Mouse (Mus musculus): ENCODE results near the gene Slc38a2. TPM values are rescaled to one million over a fixed set of nuclear protein-coding genes. Genes with fewer than 3 reads are reported as not detected.

Gene Slc38a2
- total RNA-seq, 4 experiments from 2014 or later = 132 to 148 (median 137) TPM

- DNase-seq = no peak
Observed at GRCm38 (mm10) chr15:96695455-96696421, 3.8 kb downstream of the Slc38a2 start.

GRCm38 (mm10) chr15:96694988-96695387, 4.5 kb downstream of the Slc38a2 start:
- DNase-seq = no peak

DNA sequence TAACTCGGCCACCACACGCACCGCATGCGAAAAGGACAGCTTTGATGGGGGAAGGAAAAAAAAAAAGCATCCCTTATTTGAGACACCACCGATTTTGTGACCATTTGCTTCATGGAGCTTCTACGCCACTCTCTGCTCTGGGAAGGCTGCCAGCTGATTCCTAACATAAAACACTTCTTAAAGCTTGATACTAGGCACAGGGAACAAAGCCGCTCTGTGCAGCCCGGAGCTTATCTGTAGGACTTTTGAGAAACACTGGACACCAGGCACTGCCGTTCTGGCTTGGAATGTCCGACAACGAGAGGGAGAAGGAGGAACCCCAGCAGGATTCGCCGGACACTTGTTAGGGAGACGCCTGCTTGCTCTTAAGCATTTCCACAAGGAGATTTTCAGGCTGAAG, 5.8 kb downstream of the Slc38a2 start:
- DNase-seq = no peak

- DNase-seq = no peak
Observed at GRCm38 (mm10) chr15:96692401-96692800, 7.1 kb downstream of the Slc38a2 start.

- no peak for DNase-seq
Observed at GRCm38 (mm10) chr15:96691381-96691780, 8.1 kb downstream of the Slc38a2 start.

DNA sequence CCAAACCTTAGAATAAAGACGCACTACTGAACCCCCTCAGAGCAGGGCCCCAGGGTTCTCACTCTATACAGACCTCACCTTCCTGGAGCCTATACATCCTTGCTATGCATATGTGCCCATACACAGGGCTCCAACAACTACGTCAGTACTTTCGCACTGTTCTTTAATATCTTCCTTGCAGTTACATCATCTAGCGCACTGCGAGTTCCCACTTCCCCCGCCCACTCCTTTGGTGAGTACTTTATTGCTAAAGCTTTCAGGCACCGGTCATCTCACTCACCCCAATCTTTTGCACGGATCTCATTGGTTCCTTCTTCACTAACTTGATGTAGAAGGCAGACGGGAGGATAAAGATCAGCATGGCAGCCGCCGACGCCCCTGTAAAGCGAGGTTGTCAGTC, 8.7 kb downstream of the Slc38a2 start:
- DNase-seq = no peak

DNA sequence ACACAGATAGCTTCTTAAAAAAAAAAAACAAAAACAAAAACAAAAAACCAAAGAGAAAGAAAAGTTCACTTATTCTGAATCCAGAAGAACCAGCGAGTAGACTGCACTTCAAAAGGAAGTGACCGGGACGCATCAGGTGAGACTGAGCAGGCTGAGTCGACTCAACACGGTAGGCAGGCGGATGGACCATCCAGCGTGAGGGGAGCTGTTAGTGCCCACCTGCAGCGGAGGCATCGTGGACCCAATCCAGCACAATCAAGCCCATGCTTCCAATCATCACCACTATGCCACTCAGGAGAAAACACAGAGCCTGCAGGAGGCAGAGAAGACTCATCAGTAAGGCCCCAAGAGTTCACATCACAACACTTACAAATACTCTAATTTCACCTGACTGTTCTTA, 9.6 kb downstream of the Slc38a2 start:
- DNase-seq = no peak

DNA sequence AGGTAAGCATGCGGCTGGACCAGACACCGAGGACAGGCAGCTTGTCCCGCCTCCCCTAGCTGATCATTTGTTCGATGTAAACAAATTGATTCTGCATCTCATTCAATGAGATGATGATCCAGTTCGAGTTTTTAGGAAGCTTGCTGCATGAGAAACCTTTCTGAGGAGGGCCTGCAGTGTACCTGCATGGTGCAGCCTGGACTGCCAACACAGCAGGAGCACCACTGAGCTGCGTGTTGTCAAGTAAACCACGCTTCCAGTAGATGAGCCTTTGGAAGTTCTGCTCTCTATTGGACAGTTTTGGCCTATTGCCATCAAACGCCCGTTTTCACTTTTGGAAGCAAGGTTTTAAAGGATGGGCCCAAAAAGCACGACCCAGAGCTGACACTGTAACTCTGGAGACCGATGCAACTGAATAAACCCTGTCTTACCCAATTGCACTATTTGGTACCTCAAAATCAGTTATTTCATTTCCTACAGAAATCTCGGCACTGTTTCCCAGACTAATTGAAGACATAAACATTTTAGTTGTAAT, 10.7 kb downstream of the Slc38a2 start:
- no peak for DNase-seq

GRCm38 (mm10) chr15:96688036-96688435, 11.5 kb downstream of the Slc38a2 start:
- no peak for DNase-seq

- DNase-seq = no peak
Observed at GRCm38 (mm10) chr15:96687366-96687765, 12.2 kb downstream of the Slc38a2 start.

DNA sequence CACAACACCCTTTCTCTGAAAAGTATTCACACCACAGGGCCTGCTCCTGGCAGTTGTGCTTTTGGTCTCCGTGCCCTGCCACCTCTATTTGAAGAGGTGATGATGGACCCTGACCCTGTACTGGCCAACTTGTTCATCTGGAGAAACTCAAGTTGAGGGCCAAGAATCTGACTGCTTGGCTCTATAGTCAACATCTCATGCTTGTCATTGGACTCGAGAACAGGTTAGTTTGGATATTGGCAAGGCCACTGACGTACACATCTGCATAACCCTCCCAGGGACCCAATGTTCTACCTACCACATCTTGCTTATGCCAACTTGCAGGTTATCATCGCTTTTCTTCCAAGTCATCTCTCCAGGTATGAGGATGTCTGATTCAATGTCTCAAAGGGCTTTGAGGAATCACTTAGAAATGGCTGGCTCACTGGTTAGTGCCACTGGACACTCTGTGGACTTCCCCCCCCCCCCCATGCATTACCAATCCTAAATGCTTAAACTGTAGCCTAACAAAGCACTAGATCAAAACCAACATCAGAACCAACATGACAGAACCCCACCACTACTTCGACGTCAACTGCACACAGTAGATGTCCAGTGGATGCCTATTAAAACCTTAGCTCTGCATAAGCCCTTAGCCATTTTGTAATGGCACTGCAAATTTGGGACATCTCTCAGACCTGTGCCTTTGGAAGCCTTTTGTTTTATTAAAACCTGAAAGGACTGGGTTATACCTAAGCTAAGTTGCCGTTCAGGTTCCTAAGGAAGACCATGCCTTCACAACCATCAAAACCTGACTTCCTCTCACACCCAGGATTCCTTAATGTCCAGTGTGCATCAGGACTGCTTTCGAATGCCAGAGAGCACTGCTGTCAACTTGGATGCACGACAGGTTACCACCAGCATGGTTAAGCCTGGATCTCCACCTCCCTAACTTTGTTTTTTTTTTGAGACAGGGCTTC, 13.1 kb downstream of the Slc38a2 start:
- no peak for DNase-seq

DNA sequence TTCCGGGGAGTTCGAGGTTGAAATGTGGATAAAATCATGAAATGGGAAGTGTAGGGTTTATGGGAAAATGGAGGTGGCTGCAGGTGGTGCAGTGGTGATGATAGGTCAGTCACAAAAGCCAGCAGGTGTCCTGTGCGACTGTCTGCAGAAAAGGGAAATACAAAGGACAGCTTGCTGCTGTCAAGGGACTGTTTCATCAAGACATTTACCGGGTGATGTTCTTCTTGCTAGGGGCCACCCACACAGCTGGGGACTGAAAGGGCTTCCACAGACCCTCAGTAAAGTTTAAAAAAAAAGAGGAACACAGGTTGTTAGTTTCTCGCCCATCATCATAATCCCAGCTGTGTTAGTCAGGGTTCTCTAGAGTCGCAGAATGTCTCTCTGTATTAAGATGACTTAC, 14.3 kb downstream of the Slc38a2 start:
- no peak for DNase-seq

GRCm38 (mm10) chr15:96684132-96684830, 15.2 kb downstream of the Slc38a2 start:
- DNase-seq = no peak

GRCm38 (mm10) chr15:96678871-96679773, 20.4 kb downstream of the Slc38a2 start:
- no peak for DNase-seq

GRCm38 (mm10) chr15:96676518-96676917, 23.0 kb downstream of the Slc38a2 start:
- DNase-seq = no peak

DNA sequence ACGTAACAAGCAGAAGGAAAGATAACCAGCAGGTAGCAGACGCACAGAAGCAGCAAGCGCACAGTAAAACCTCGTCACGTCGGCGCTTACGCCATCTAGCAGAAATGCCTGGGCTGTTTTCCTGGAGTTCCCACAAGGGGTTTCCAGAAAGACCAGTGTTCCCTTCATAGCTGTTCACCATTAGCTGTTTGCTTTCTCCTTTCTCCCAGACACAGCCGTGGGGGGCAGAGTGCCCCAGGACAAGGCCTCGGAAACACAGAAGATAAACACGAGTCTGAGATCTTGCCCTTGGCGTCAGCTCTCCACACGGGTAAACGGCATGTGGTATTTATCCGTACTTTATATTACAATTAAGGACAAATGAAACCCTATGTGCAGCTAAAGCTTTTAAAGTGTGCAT, 23.8 kb downstream of the Slc38a2 start:
- DNase-seq = no peak

DNA sequence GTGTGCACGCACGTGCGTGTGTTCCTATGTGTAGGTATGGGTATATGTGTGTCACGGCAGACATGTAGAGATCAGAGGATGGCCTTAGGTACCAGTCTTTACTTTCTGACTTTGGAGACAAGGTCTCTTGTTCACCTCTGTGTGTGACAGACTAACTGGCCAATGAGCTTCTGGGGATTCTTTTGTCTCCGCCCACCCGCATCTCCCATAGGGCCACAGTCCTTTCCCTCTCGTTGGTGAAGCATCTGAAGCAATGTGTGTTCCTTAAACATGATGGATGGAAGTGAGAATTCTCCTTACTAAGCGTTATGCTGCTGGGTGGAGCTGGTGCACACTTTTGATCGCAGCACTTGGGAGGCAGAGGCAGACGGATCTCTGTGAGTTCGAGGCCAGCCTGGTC, 24.5 kb downstream of the Slc38a2 start:
- no peak for DNase-seq

DNA sequence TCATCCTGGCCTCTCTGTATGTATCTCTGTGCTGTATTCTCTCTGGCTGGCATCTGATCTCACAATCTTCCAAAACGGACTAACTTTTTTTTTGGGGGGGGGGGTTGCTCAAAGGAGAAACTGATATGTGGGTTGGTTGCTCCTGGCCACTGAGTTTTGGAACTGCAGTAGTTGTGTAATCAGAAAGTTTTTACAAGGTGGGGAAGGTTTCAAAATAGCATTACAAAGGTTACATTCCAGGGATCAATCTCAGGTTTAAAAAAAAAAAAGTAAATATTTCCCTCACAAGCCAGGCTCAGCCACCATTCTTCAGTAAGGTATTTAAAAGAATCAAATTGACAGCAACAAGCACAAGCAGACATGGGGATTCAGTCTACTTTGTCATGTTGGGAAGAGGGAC, 25.4 kb downstream of the Slc38a2 start:
- DNase-seq = no peak

DNA sequence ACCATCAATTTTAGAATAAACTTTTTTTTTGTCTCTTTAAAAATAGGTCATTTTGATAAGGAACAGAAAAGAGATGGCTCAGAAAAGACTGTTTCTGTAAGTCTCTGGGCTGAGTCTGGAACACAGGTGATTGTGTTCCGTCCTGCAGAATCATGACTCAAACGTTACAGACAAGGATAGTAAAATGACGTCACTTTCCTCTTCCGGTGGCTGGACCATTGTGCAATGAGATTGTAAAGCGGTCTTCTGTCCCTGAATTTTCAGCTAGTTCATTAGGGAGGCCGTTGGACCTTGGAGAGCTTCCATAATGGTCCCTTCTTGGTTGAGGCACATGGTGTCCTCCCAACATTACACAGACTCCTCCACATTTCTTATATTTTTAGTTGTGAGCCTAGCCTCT, 29.8 kb downstream of the Slc38a2 start:
- no peak for DNase-seq

GRCm38 (mm10) chr15:96666663-96667062, 32.9 kb downstream of the Slc38a2 start:
- DNase-seq = no peak

DNA sequence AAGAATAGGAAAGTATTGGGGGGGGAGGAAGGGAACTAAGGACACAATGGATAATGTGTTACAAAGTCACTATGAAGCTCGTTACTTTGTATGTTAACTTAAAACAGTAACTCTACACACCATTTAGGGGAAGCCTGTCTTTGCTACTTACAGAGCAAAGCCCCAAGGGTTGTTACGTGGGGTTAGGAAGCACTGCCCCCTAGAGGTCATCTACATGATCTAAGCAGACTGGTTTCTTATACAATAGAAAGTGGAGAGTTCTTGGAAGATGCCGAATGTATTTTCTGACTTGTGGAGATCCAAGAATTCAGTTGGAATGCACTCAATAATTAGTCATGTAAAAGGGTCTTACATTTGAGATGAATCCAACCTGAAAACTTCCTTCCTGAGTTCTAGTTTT, 33.6 kb downstream of the Slc38a2 start:
- no peak for DNase-seq

Data from adrenal gland, adult 8-10 months (tissue).